Mouse (Mus musculus): ENCODE data around the gene Commd2. TPM values are rescaled to one million over a fixed set of nuclear protein-coding genes. Genes with fewer than 3 reads are reported as not detected.

Commd2 gene
- polyA plus RNA-seq, 1 experiment from 2014 or later, result 83.9 TPM

DNA sequence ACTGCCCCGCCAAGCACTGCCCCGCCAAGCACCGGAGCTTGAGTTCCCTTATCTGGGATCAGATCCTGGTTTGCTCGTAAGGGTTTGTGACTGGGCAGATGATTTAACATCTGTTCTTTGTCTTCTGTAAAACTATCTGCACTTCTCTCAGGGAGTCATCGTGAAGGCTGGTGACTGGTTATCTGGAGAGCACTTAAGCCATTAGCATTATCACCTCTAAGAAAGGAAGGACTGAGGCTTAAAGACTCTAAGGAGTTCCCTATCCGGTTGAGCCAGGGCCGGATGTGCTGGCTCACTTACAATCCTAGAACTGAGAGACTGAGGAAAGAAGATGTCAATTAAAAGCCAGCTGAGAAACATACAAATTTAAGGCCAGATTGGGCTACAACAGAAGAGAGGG is 39.7 kb downstream of the Commd2 start:
- ATAC-seq (ENCODE audit: insufficient number of reproducible peaks, insufficient read depth, low FRiP score, low TSS enrichment), result no peak
- no peak overlapping the region for H3K27ac ChIP-seq
- H3K27me3 ChIP-seq, result no peaks in the 10 kb centered on the region
- H3K4me3 ChIP-seq, result no peak overlapping the region
- no peaks in the 10 kb centered on the region for H3K4me1 ChIP-seq
- no peak overlapping the region for H3K9ac ChIP-seq
- 76% methylated on average over 7 of the region's 7 CpGs for WGBS
- no peak overlapping the region for H3K4me2 ChIP-seq (replicated peaks)
- no peaks in the 10 kb centered on the region for H3K9me3 ChIP-seq
- no peaks in the 10 kb centered on the region for H3K36me3 ChIP-seq

DNA sequence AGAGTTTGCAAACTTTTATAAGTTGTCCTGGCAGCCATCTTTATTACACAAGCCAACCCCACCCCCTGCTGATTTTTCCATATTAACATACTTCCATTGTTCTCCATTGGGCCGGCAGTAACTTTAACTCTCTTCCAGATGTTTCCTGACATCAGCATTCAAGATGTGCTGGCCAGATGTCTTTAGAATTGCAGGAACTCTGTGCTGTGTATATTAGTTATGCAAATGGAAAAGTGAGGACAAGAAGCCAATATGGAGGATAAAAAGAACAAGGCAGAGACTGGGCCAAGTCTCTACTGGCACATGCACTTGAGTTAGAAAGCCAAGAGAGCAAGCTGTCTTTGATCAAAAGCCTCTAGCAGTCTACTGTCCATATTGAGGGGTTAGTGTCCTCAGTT is 46.9 kb downstream of the Commd2 start:
- no peak for ATAC-seq (ENCODE audit: insufficient number of reproducible peaks, insufficient read depth, low FRiP score, low TSS enrichment)
- no peak overlapping the region for H3K27ac ChIP-seq
- H3K4me3 ChIP-seq, result no peak overlapping the region
- no peaks in the 10 kb centered on the region for H3K9me3 ChIP-seq
- no peaks in the 10 kb centered on the region for H3K4me1 ChIP-seq
- H3K9ac ChIP-seq, result no peak overlapping the region
- 35% methylated on average over 1 of the region's 1 CpGs for WGBS
- no peaks in the 10 kb centered on the region for H3K27me3 ChIP-seq
- no peak overlapping the region for H3K4me2 ChIP-seq (replicated peaks)
- H3K36me3 ChIP-seq, result no peaks in the 10 kb centered on the region

DNA sequence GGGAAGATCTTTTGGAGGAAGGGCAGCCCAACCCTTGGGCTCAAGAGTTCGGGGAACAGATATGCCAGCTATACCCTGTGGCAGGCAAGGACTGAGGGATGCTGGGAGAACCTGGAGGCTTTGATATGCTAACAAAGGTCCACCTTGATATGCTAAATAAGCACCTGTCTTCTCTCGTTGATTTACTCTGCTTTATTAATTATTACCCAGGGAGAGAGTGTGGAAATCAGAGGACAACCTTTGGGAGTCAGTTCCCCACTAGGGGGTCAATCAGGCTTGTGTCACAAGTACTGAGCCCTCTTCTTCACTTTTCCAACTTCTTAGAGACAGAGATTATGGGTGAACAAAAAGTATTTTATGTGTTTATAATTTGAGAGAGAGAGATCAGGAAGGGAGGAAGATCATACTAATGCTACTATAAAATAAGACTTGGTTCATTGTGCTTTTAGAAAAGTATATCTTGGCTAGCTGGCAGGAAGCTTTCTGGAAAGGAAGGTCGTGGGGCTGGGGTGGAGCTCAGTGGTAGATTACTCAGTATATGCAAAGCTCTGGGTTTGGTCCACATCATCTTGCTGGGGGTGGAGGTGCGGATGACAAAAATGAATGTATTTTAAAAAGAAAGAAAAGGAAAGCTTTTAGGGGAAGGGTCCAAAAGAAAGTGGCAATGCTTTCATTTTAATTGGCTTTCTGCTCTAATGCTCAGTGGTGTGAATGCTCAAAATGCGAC is 47.5 kb downstream of the Commd2 start:
- no peak overlapping the region for H3K9ac ChIP-seq
- H3K27me3 ChIP-seq, result no peaks in the 10 kb centered on the region
- H3K4me3 ChIP-seq, result no peak overlapping the region
- no peaks in the 10 kb centered on the region for H3K36me3 ChIP-seq
- H3K4me2 ChIP-seq (replicated peaks), result no peak overlapping the region
- no peaks in the 10 kb centered on the region for H3K4me1 ChIP-seq
- H3K9me3 ChIP-seq, result no peaks in the 10 kb centered on the region
- no peak for ATAC-seq (ENCODE audit: insufficient number of reproducible peaks, insufficient read depth, low FRiP score, low TSS enrichment)
- WGBS, result 71% methylated on average over 5 of the region's 5 CpGs
- no peak overlapping the region for H3K27ac ChIP-seq

DNA sequence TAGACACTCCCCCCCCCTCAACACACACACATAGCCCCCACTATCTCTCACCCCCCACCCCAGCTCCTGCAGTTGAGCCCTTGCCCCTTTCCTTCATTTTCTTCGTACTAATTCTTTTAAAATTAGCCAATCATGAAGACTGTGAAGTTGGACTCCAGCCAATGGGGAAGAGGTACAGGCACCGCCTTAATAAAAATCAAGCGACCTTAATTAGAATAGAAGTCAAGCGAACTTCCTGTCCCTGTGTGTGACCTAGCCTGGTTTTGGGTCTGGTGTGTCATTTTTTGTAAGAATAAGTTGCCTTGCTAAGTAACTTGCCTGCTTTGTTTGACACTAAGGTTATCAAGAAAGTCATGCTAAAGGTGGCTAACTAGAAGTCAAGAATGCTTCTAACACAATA is 48.9 kb downstream of the Commd2 start:
- Histone ChIP-seq H3K4me1 (no peaks in the 10 kb centered on the region), H3K9ac (no peak overlapping the region), H3K9me3 (no peaks in the 10 kb centered on the region), H3K4me2 (replicated peaks) (no peak overlapping the region), H3K27me3 (no peaks in the 10 kb centered on the region), H3K4me3 (no peak overlapping the region), H3K36me3 (no peaks in the 10 kb centered on the region), H3K27ac (no peak overlapping the region)
- ATAC-seq (ENCODE audit: insufficient number of reproducible peaks, insufficient read depth, low FRiP score, low TSS enrichment), result no peak
- 78% methylated on average over 4 of the region's 4 CpGs for WGBS

DNA sequence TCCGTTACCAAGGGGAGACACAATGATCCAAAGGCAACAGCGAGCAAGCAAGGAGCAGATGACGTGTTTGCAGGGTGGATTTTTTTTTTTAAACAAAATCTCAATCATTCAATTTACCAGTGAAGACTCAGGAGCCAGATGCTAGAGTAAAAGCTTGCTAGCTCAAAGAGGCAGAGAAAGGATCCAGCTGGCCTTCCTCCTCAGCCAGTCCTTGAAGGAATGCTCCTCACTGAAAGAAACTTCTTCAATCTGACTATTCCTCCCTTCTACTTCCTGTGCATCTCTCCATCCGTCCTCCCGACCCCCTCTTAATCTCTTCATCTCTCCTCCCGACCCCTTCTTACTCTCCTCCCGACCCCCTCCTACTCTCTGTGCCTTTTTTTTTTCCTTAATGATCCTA is 54.9 kb downstream of the Commd2 start:
- Histone ChIP-seq H3K36me3 (no peaks in the 10 kb centered on the region), H3K27ac (no peak overlapping the region), H3K4me1 (no peaks in the 10 kb centered on the region), H3K9me3 (no peaks in the 10 kb centered on the region), H3K27me3 (no peaks in the 10 kb centered on the region), H3K4me2 (replicated peaks) (no peak overlapping the region), H3K4me3 (no peak overlapping the region), H3K9ac (no peak overlapping the region)
- no peak for ATAC-seq (ENCODE audit: insufficient number of reproducible peaks, insufficient read depth, low FRiP score, low TSS enrichment)
- WGBS, result 64% methylated on average over 7 of the region's 7 CpGs

GRCm38 (mm10) chr3:57595506-57595905 is 56.0 kb downstream of the Commd2 start:
- H3K4me1 ChIP-seq, result no peaks in the 10 kb centered on the region
- H3K27me3 ChIP-seq, result no peaks in the 10 kb centered on the region
- H3K9me3 ChIP-seq, result no peaks in the 10 kb centered on the region
- no peak for ATAC-seq (ENCODE audit: insufficient number of reproducible peaks, insufficient read depth, low FRiP score, low TSS enrichment)
- no peak overlapping the region for H3K4me3 ChIP-seq
- H3K9ac ChIP-seq, result no peak overlapping the region
- H3K27ac ChIP-seq, result no peak overlapping the region
- H3K36me3 ChIP-seq, result no peaks in the 10 kb centered on the region
- H3K4me2 ChIP-seq (replicated peaks), result no peak overlapping the region

Small RNA genes lying within 50 kb of the gene (microRNA-seq; reads per million reads assigned to microRNA genes)
- not detected for gene Mir6377

Other genes with a start within 250 kb of the Commd2 start
- gene Tm4sf4, start 226.4 kb downstream of the Commd2 start, polyA plus RNA-seq (2016; fragmentation: Nextera tagmentation; extraction: Ambion mirVana), result not detected in 2 replicates
- gene Wwtr1, start 75.8 kb downstream of the Commd2 start, polyA plus RNA-seq (2016; fragmentation: Nextera tagmentation; extraction: Ambion mirVana), result 14.5 and 16.5 TPM in 2 replicates
- 0.08 and 0.12 TPM in 2 replicates for gene Ankub1, start 41.1 kb upstream of the Commd2 start, polyA plus RNA-seq (2016; fragmentation: Nextera tagmentation; extraction: Ambion mirVana)
- 59.3 and 63.9 TPM in 2 replicates for gene Rnf13, start 84.3 kb upstream of the Commd2 start, polyA plus RNA-seq (2016; fragmentation: Nextera tagmentation; extraction: Ambion mirVana)
- gene Pfn2, start 196.4 kb upstream of the Commd2 start, polyA plus RNA-seq (2016; fragmentation: Nextera tagmentation; extraction: Ambion mirVana), result 198 and 199 TPM in 2 replicates

All from embryonic facial prominence, embryonic 12.5 days (tissue).